Mouse (Mus musculus) ES-E14 (cell line): Measurements from ENCODE around the gene Fzr1.

Source experiments
- HCFC1 ChIP-seq: IDR thresholded peaks from 2 replicates; pipeline ENCODE4 v1.6.1; 2012; ENCODE audit warnings: low read length, inconsistent platforms, borderline replicate concordance; ENCODE audit not compliant: insufficient read depth
- MAFK ChIP-seq: IDR thresholded peaks from 2 replicates; pipeline ENCODE4 v1.6.1; 2014; ENCODE audit warnings: mild to moderate bottlenecking, low read depth, low read length, inconsistent platforms; ENCODE audit not compliant: insufficient read depth
- ZC3H11A ChIP-seq: IDR thresholded peaks from 2 replicates; pipeline ENCODE4 v1.6.1; 2012; ENCODE audit warnings: low read depth, mild to moderate bottlenecking, inconsistent platforms, low read length, borderline replicate concordance
- ZNF384 ChIP-seq: IDR thresholded peaks from 2 replicates; pipeline ENCODE4 v1.6.1; 2012; ENCODE audit warnings: low read depth, low read length, inconsistent platforms

DNA sequence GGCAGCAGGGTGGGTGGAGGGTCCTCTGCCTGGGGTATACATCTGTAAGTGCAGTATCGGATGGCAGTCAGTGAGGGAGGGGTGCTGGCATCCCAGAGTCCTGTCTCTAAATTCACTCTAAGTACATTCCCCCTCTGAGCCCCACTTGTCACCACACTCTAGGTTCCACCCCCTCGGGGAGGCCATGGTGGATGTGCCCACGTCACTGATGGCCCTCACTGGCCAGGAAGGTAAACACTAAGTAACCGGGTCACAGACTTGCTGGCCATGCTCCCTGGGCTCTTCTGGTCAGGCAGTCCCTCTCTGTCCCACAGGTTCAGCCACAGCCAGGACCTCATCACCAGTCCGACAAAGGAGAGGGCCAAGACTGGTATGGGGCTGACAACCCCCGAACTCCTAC, 43.9 kb upstream of the Fzr1 start:
- no peak for TF ChIP-seq HCFC1
- no peak for TF ChIP-seq ZC3H11A
- TF ChIP-seq MAFK: no peak
- TF ChIP-seq ZNF384: no peak
